Mouse (Mus musculus): ENCODE data around the gene Wnt4.

GRCm38 (mm10) chr4:137301635-137302034, 24.3 kb downstream of the Wnt4 start:
- TF ChIP-seq EP300 (IDR thresholded peaks at IDR 0.05; ENCODE audit: insufficient read depth, low read depth, low read length) (no peak), CTCF (IDR thresholded peaks at IDR 0.05; ENCODE audit: low read depth, low read length) (no peak), POLR2A (IDR thresholded peaks at IDR 0.05; ENCODE audit: insufficient read depth, low read length) (no peak)

Data from ES-Bruce4 (cell line).